Comparison of ENCODE assay signal across 8 mouse cellular contexts in genomic region chr2:152830021-152830921, GRCm38 (mm10). TPM values are rescaled to one million over a fixed set of nuclear protein-coding genes. Genes with fewer than 3 reads are reported as not detected.
DNase-seq lines count a peak whose midpoint lies in the region; ATAC-seq and TF ChIP-seq lines count a peak whose summit lies in the region.

No protein-coding gene starts in this region.

- no peaks in the 10 kb centered on the region for H3K9me3 ChIP-seq in hindbrain, embryonic 10.5 days
- no peaks in the 10 kb centered on the region for H3K9me3 ChIP-seq in lung, postnatal 0 days (ENCODE audit: low read length)

- peaks cover 31% of the 10 kb centered on the region for H3K36me3 ChIP-seq in hindbrain, embryonic 10.5 days
- no peaks in the 10 kb centered on the region; the same call in 1 of the 2 replicates for H3K36me3 ChIP-seq in lung, postnatal 0 days (ENCODE audit: insufficient read depth, low read length)

- peak overlapping the region; percentile 75 for H3K4me3 ChIP-seq in hindbrain, embryonic 10.5 days
- peak overlapping the region; percentile 70 for H3K4me3 ChIP-seq in lung, postnatal 0 days (ENCODE audit: low read depth, low read length)

- H3K27ac ChIP-seq in hindbrain, embryonic 10.5 days, result peak overlapping the region; percentile 100
- peak overlapping the region; percentile 99 for H3K27ac ChIP-seq in lung, postnatal 0 days (ENCODE audit: low read length)

- peak overlapping the region; percentile 87 for H3K9ac ChIP-seq in lung, postnatal 0 days (replicated peaks; ENCODE audit: low read depth)

- peak; percentile 72; the same call in 1 of the 2 replicates for TF ChIP-seq EP300 in lung, postnatal 0 days (IDR thresholded peaks at IDR 0.05)

- DNase-seq in Muller cell, postnatal 12 days (ENCODE audit: inconsistent ontology term), result peak; percentile 96
- DNase-seq in cerebellum, adult 9-10 months, result peak; percentile 89
- peak; percentile 86 for DNase-seq in hindbrain, embryonic 10.5 days (ENCODE audit: low spot score)
- peak; percentile 92 for DNase-seq in layer of hippocampus, adult 9-11 months
- peak; percentile 97 for DNase-seq in lung, postnatal 0 days (ENCODE audit: low spot score)
- DNase-seq in ovary, postnatal 10 days (ENCODE audit: low spot score), result peak; percentile 80
- peak; percentile 90 for DNase-seq in thymus, postnatal 0 days (ENCODE audit: low spot score)

- 3% methylated on average over 31 of the region's 31 CpGs for WGBS in hindbrain, embryonic 10.5 days
- WGBS in lung, postnatal 0 days, result 2% methylated on average over 31 of the region's 31 CpGs

- peak overlapping the region; percentile 78 for H3K4me2 ChIP-seq in lung, postnatal 0 days (replicated peaks; ENCODE audit: low read depth, low read length)

- peak; percentile 70 for ATAC-seq in frontal cortex, adult (ENCODE audit: low TSS enrichment)
- peak; percentile 85 for ATAC-seq in lung, postnatal 0 days

- TF ChIP-seq CTCF in lung, postnatal 0 days (IDR thresholded peaks at IDR 0.05), result peak; percentile 85

- H3K4me1 ChIP-seq in hindbrain, embryonic 10.5 days (replicated peaks), result peaks cover 50% of the 10 kb centered on the region
- H3K4me1 ChIP-seq in lung, postnatal 0 days (ENCODE audit: insufficient read depth, low read depth, low read length), result peaks cover 30% of the 10 kb centered on the region

- no peaks in the 10 kb centered on the region for H3K27me3 ChIP-seq in hindbrain, embryonic 10.5 days (ENCODE audit: insufficient read depth, poor library complexity, severe bottlenecking)
- H3K27me3 ChIP-seq in lung, postnatal 0 days (replicated peaks; ENCODE audit: insufficient read depth, low read length), result no peaks in the 10 kb centered on the region

RNA-seq across cellular contexts. Expression of gene Bcl2l1, which starts 1.3 kb away (rescaled TPM):
- 110 and 128 TPM in 2 replicates for polyA plus RNA-seq in hindbrain, embryonic 10.5 days (2016; fragmentation: Nextera tagmentation; extraction: Ambion mirVana)
- 100 and 103 TPM in 2 replicates for polyA plus RNA-seq in lung, postnatal 0 days (2015; fragmentation: Nextera tagmentation; extraction: Ambion mirVana)
- polyA plus RNA-seq in thymus, postnatal 0 days (2015; fragmentation: Nextera tagmentation; extraction: Ambion mirVana), result 178 TPM in 2 replicates

RNA-seq across cellular contexts. Expression of gene Tpx2, which starts 17.5 kb away (rescaled TPM):
- 106 and 137 TPM in 2 replicates for polyA plus RNA-seq in hindbrain, embryonic 10.5 days (2016; fragmentation: Nextera tagmentation; extraction: Ambion mirVana)
- 3.1 and 5.7 TPM in 2 replicates for polyA plus RNA-seq in lung, postnatal 0 days (2015; fragmentation: Nextera tagmentation; extraction: Ambion mirVana)
- polyA plus RNA-seq in thymus, postnatal 0 days (2015; fragmentation: Nextera tagmentation; extraction: Ambion mirVana), result 72.5 and 81.3 TPM in 2 replicates

Comparison
In these comparisons a context has a peak if more than half of its experiments do, and no peak if none do; other contexts are left out.
1. Peak in every context shown above with its lines: DNase-seq, ATAC-seq, H3K4me3 ChIP-seq and H3K27ac ChIP-seq.
2. RNA of gene Tpx2, which starts 17.5 kb away (polyA plus RNA-seq): 106 to 137 TPM in hindbrain, embryonic 10.5 days and 72.5 to 81.3 TPM in thymus, postnatal 0 days; 3.1 to 5.7 TPM in lung, postnatal 0 days; every median in the first group is over 10 times any median in the second.